31 mouse cellular contexts compared by ENCODE assay signal in the genomic region with DNA sequence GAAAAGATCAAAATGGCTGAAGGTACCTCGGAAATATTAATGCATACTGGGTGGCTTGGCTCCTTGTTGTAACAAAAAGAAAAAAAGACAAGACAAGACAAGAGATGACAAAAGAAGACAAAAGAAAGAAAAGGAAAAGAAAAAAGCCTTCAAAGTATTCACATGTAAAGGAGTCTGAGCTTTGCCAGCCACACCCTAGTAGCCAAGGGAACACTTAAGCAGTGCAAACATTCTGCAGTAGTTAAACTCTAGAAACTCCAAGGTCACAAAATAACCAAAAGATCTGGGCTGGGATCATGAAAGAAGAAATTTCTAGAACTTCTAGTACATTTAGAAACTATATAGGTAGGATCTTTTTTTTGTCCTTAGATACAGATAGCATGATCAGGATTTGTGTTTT.
"Had no signal": no experiment of that assay in that cellular context is flagged by ENCODE, and none has a peak within 500 bp of the region (broad histone marks: within the 10 kb centered on the region; RNA-seq: fewer than 3 reads in every experiment).

No protein-coding gene starts in this region.

- H3K4me2 ChIP-seq: limb, embryonic 12.5 days; limb, embryonic 13.5 days; limb, embryonic 15.5 days; liver, embryonic 11.5 days; liver, embryonic 12.5 days; liver, embryonic 13.5 days; liver, embryonic 15.5 days; lung, embryonic 14.5 days; lung, embryonic 15.5 days; midbrain, embryonic 11.5 days; midbrain, embryonic 12.5 days; midbrain, embryonic 13.5 days; midbrain, embryonic 15.5 days; neural tube, embryonic 12.5 days had no signal

- H3K4me1 ChIP-seq: limb, embryonic 10.5 days; limb, embryonic 12.5 days; limb, embryonic 13.5 days; limb, embryonic 15.5 days; liver, embryonic 12.5 days; liver, embryonic 13.5 days; liver, embryonic 15.5 days; lung, embryonic 15.5 days; megakaryocyte, embryonic 14.5 days; midbrain, embryonic 10.5 days; midbrain, embryonic 12.5 days; midbrain, embryonic 13.5 days; midbrain, embryonic 15.5 days; neural tube, embryonic 12.5 days had no signal

- DNase-seq: left cerebral cortex, postnatal 4 days; liver; liver, embryonic 13.5 days; liver, postnatal 0 days; lung, adult 18-20 months; lung, adult 2 months; lung, embryonic 14.5 days; lung, postnatal 10 days; lung, postnatal 14 days; lung, postnatal 4 days; midbrain, embryonic 14.5 days had no signal

- H3K27ac ChIP-seq: limb, embryonic 10.5 days; limb, embryonic 12.5 days; limb, embryonic 13.5 days; limb, embryonic 15.5 days; liver, embryonic 12.5 days; liver, embryonic 13.5 days; liver, embryonic 14.5 days; liver, embryonic 15.5 days; lung, embryonic 15.5 days; macrophage; midbrain, embryonic 10.5 days; midbrain, embryonic 12.5 days; midbrain, embryonic 13.5 days; midbrain, embryonic 15.5 days; neural tube, embryonic 12.5 days had no signal

- H3K4me3 ChIP-seq: limb, embryonic 10.5 days; limb, embryonic 12.5 days; limb, embryonic 13.5 days; limb, embryonic 15.5 days; liver, embryonic 12.5 days; liver, embryonic 13.5 days; liver, embryonic 15.5 days; lung, embryonic 15.5 days; megakaryocyte, embryonic 14.5 days; midbrain, embryonic 10.5 days; midbrain, embryonic 12.5 days; midbrain, embryonic 13.5 days; midbrain, embryonic 15.5 days; myocyte; neural tube, embryonic 12.5 days had no signal

- H3K27me3 ChIP-seq: limb, embryonic 12.5 days; limb, embryonic 13.5 days; limb, embryonic 15.5 days; liver, embryonic 12.5 days; liver, embryonic 13.5 days; liver, embryonic 15.5 days; lung, embryonic 15.5 days; megakaryocyte, embryonic 14.5 days; midbrain, embryonic 12.5 days; midbrain, embryonic 13.5 days; midbrain, embryonic 15.5 days; neural tube, embryonic 12.5 days had no signal

- H3K9me3 ChIP-seq: limb, embryonic 10.5 days; limb, embryonic 12.5 days; limb, embryonic 13.5 days; limb, embryonic 15.5 days; liver, embryonic 13.5 days; liver, embryonic 15.5 days; lung, embryonic 15.5 days; megakaryocyte, embryonic 14.5 days; midbrain, embryonic 10.5 days; midbrain, embryonic 12.5 days; midbrain, embryonic 13.5 days; midbrain, embryonic 15.5 days had no signal

- H3K9ac ChIP-seq: limb, embryonic 12.5 days; limb, embryonic 13.5 days; limb, embryonic 15.5 days; liver, embryonic 12.5 days; liver, embryonic 13.5 days; liver, embryonic 14.5 days; liver, embryonic 15.5 days; liver, postnatal 0 days; lung, embryonic 14.5 days; lung, embryonic 15.5 days; midbrain, embryonic 12.5 days; midbrain, embryonic 13.5 days; midbrain, embryonic 15.5 days; neural tube, embryonic 12.5 days had no signal

- H3K36me3 ChIP-seq: limb, embryonic 10.5 days; limb, embryonic 12.5 days; limb, embryonic 13.5 days; limb, embryonic 15.5 days; liver, embryonic 12.5 days; liver, embryonic 13.5 days; liver, embryonic 15.5 days; lung, embryonic 15.5 days; midbrain, embryonic 10.5 days; midbrain, embryonic 12.5 days; midbrain, embryonic 13.5 days; midbrain, embryonic 15.5 days; neural tube, embryonic 12.5 days had no signal

- ATAC-seq: liver, embryonic 12.5 days; liver, postnatal 0 days; lung, postnatal 0 days; midbrain, embryonic 13.5 days; midbrain, embryonic 15.5 days; midbrain, embryonic 16.5 days had no signal
